Mouse (Mus musculus): ENCODE data around the gene Gm9970.

DNA sequence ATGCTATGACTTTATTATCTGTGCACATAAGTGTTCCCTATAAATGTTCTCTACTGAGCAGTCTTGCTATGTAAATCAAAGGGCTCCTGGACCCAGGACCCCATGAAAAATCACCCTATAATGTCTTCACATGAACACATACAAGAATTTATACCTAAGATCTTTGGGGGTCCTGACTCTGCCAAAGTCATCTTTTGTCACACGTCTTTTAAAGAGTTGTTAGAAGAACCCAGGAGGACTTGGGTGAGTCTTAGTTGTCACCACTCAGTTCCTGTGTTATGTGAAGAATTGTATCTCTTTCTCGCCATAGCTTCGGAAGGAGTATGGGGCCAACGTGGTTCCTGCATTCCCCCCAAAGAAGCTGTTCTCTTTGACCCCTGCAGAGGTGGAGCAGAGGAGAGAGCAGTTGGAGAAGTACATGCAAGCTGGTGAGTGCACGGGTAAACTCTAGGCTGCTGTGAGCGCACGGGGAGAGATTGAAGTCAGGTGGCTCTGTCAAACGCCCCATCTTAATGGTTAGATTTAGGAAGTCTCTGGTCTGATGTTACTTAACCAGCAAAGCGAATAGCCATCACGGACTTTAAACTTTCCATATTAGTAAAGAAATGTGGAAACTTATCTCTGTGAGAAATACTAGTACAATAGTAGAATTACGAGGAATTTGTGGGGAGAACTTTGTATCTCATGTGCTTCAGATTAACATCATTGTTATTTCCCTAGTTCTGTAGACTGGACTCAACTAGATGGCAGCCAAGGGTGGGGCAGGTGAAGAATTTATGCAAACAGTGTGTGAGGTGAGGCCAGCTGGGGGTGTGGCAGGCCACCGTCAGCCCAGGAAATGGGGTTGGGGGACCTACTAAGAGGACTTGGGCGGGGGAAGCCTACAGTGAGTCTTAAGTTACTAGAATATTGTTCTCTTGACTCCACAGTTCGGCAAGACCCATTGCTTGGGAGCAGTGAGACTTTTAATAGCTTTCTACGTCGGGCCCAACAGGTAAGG lies 46.2 kb downstream of the Gm9970 start:
- TF ChIP-seq CTCF (IDR thresholded peaks at IDR 0.05) = no peak
- no peak for TF ChIP-seq EP300 (IDR thresholded peaks at IDR 0.05; ENCODE audit: insufficient read depth, low read depth, low read length)

Data from heart, adult 2 months (tissue).